Mouse (Mus musculus) kidney, embryonic 16.5 days (tissue): Measurements from ENCODE around the gene Sik3. TPM values are rescaled to one million over a fixed set of nuclear protein-coding genes. Genes with fewer than 3 reads are reported as not detected.

Source experiments
- ATAC-seq: fragments of 200-750 bp; cut with Nextera tagmentation; 2 replicates; pipeline ENCODE4 v1.8.0; 2017; ENCODE audit warnings: moderate TSS enrichment; ENCODE audit not compliant: low FRiP score, low TSS enrichment
- H3K27ac ChIP-seq: fragments of 300-500 bp; sonication (generic); 2 replicates; pipeline ENCODE4 v1.5.1; 2014; ENCODE audit warnings: low read length
- H3K27me3 ChIP-seq: fragments of 300-500 bp; sonication (generic); 2 replicates; pipeline ENCODE4 v1.6.1; 2014; ENCODE audit warnings: low read length, control low read depth, mixed read lengths; ENCODE audit not compliant: insufficient read depth
- H3K36me3 ChIP-seq: fragments of 300-500 bp; sonication (generic); 2 replicates; pipeline ENCODE4 v1.6.1; 2014; ENCODE audit warnings: low read length, control low read depth, mixed read lengths; ENCODE audit not compliant: insufficient read depth
- H3K4me1 ChIP-seq: fragments of 300-500 bp; sonication (generic); 2 replicates; pipeline ENCODE4 v1.6.1; 2014; ENCODE audit warnings: low read length, control low read depth, mixed read lengths; ENCODE audit not compliant: insufficient read depth
- H3K4me2 ChIP-seq: fragments of 300-500 bp; sonication (generic); replicated peaks from 2 replicates; pipeline ENCODE4 v1.6.1; 2014; ENCODE audit warnings: low read depth, low read length
- H3K4me3 ChIP-seq: fragments of 300-500 bp; sonication (generic); 2 replicates; pipeline ENCODE4 v1.5.1; 2014; ENCODE audit warnings: mild to moderate bottlenecking, low read length
- H3K9ac ChIP-seq: fragments of 300-500 bp; sonication (generic); replicated peaks from 2 replicates; pipeline ENCODE4 v1.6.1; 2014; ENCODE audit warnings: low read length
- H3K9me3 ChIP-seq: fragments of 300-500 bp; sonication (generic); 2 replicates; pipeline ENCODE4 v1.6.1; 2016; ENCODE audit warnings: low read length, control low read depth
- whole genome bisulfite sequencing: fragments of 180-500 bp; shearing (Covaris S2); extraction: QIAGEN DNeasy Blood & Tissue Kit; methylation state at CpG from one replicate; pipeline ENCODE4 v1.1.7; 2014; 5-methylcytosine and 5-hydroxymethylcytosine counted together
- polyA plus RNA-seq: library from polyadenylated mRNA; unstranded; fragments of >200 nt; fragmentation: Nextera tagmentation; extraction: Ambion mirVana; gene quantifications from 2 replicates; pipeline ENCODE4 v1.2.1, GENCODE M21; 2015

The Sik3 gene
- polyA plus RNA-seq, 1 experiment from 2014 or later, result 5.2 TPM

DNA sequence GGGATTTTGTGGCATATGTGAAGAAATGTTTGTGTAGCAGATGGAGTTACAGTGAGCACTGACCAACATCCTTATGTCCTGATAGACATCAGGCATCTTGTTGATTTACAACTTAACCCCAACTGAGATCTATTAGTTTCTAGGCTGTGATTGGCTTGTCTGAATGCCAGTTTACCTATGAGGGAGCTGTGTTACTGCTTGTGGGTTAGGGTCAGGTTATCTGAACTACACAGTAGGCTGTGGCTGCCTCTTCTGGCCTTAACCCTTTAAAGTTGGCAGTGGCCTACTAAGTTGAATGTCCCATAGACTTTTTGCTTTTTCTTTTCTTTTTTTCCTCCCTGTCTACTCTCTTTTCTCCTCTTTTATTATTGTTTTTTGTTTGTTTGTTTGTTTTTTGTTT is 98.7 kb downstream of the Sik3 start:
- Histone ChIP-seq H3K27me3 (no peaks in the 10 kb centered on the region), H3K4me1 (peaks cover 42% of the 10 kb centered on the region), H3K9ac (no peak overlapping the region), H3K4me3 (no peak overlapping the region), H3K4me2 (no peak overlapping the region), H3K36me3 (no peaks in the 10 kb centered on the region), H3K27ac (peak overlapping the region; percentile 82), H3K9me3 (no peaks in the 10 kb centered on the region)
- no peak for ATAC-seq

DNA sequence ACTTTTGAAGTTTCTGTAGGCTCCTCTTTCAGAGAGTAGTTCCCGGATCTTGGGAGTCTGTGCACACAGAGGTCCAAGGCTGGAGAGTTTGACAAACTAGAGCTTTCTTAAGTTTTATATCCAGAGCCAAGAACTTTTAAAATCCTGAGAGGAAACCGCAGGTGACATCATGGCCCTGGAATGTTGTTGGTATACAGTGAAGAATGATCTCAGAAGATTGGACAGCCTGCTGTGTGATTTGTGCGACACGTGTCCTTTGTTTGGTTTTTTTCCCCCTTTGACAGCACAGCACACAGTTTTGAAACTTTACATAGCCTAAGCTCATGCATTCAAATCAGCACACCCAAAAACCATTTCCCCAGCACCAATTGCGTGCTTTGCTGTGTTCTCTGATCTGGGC is 99.6 kb downstream of the Sik3 start:
- Histone ChIP-seq H3K4me2 (no peak overlapping the region), H3K27ac (peak overlapping the region; percentile 44; the same call in 1 of the 2 replicates), H3K4me1 (peaks cover 40% of the 10 kb centered on the region), H3K36me3 (no peaks in the 10 kb centered on the region), H3K9ac (no peak overlapping the region), H3K4me3 (no peak overlapping the region), H3K9me3 (no peaks in the 10 kb centered on the region), H3K27me3 (no peaks in the 10 kb centered on the region)
- 45% methylated on average over 5 of the region's 5 CpGs for whole genome bisulfite sequencing
- no peak for ATAC-seq

DNA sequence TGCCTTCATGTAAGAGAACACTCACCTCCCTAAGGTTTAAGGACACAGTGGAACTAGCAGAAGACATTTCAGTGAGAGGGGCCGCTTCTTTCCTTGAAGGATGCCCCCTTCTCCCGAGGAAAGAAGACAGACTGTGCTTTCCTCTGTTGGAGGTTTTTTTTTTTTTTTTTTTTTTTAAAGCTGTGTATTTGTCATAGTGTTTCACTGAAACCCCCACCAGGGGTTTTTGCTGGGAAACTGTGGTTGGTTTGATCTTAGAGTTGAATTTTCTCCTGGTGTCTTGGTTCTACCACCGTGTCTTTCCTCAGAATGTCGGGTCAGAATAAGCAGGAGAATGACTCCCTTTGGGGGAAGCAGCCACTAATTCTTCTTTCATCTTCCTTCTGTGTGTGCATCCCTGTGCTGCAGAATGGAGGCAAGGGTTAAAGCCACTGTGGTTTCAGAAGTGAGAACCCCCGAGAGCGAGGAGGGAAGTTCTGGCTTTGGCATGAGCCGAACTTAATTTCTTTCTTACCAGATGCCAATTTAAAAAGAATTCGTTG is 106.3 kb downstream of the Sik3 start:
- Histone ChIP-seq H3K9me3 (peaks cover 4% of the 10 kb centered on the region; the same call in 1 of the 2 replicates), H3K4me1 (peaks cover 19% of the 10 kb centered on the region), H3K36me3 (peaks cover 5% of the 10 kb centered on the region; the same call in 1 of the 2 replicates), H3K4me3 (no peak overlapping the region), H3K27ac (no peak overlapping the region), H3K9ac (no peak overlapping the region), H3K27me3 (no peaks in the 10 kb centered on the region), H3K4me2 (no peak overlapping the region)
- no peak for ATAC-seq
- WGBS, result 94% methylated on average over 8 of the region's 8 CpGs

DNA sequence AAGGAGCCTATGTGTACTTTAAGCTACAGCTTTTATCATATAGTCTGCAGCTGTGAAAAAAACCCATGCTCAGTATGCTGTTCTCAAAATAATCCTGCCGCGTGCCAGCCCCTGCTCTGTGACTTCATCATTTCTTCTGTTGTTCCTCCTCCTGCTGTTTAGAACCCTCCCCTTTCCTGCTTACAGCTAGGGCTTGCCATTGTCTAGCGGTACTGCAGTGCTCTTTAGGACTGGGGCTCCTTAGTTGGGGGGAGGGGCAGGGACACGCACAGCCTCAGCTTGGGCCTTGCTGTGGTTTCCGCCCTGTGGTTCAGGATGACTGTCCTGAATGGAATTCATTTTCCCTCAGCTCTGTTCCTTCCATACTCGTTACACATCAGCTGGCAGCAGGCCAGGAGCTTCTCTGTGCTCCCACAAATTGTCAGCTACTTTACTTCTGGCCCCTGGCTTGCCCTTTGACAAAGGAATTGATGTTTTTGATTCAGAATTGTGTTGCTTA is 107.4 kb downstream of the Sik3 start:
- ATAC-seq, result peak; percentile 96
- H3K4me2 ChIP-seq, result no peak overlapping the region
- WGBS, result 12% methylated on average over 6 of the region's 6 CpGs
- no peak overlapping the region for H3K9ac ChIP-seq
- H3K36me3 ChIP-seq, result peaks cover 5% of the 10 kb centered on the region; the same call in 1 of the 2 replicates
- H3K27me3 ChIP-seq, result no peaks in the 10 kb centered on the region
- H3K27ac ChIP-seq, result peak overlapping the region; percentile 75
- no peak overlapping the region for H3K4me3 ChIP-seq
- H3K4me1 ChIP-seq, result peaks cover 24% of the 10 kb centered on the region
- H3K9me3 ChIP-seq, result peaks cover 4% of the 10 kb centered on the region; the same call in 1 of the 2 replicates

DNA sequence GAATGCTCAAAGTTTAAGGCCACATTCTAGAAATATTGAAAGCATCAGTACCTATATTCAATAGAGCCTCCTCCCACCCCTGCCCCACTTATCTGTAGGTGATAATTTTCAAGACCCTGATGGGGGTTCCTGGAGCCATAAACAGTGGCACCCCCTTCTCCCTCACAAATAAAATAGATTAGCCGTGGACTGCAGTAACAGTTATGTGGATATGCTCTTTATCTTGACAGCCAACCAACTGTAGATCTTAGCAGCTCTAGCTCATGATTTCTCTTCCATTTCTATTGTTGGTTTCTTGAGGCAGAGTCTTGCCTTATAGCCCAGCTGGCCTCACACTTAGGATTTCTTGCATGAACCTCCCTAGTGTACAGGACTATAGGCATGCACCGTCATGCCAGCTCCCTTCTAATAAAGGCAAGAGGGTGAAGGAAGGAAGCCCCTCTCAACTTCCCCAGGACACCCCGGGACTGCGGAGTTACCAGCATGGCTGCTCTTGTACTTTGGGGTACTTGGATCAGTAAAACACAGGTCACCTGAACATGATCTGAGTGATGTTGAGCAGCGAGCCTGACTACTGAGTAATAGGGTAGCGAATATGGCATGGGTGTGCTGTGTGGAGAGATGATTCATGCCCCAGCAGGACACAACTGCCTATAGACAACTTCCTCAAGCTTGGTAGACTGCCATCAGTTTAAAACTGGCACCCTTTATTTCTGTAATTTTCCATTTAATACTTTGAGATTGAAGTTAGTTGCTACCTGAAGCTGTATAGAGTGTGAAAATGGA is 108.0 kb downstream of the Sik3 start:
- H3K27ac ChIP-seq, result peak overlapping the region; percentile 75
- no peak for ATAC-seq
- peaks cover 5% of the 10 kb centered on the region; the same call in 1 of the 2 replicates for H3K36me3 ChIP-seq
- no peaks in the 10 kb centered on the region for H3K27me3 ChIP-seq
- peaks cover 4% of the 10 kb centered on the region; the same call in 1 of the 2 replicates for H3K9me3 ChIP-seq
- H3K4me1 ChIP-seq, result peaks cover 23% of the 10 kb centered on the region
- H3K4me2 ChIP-seq, result no peak overlapping the region
- 87% methylated on average over 6 of the region's 6 CpGs for WGBS
- H3K9ac ChIP-seq, result no peak overlapping the region
- H3K4me3 ChIP-seq, result no peak overlapping the region

DNA sequence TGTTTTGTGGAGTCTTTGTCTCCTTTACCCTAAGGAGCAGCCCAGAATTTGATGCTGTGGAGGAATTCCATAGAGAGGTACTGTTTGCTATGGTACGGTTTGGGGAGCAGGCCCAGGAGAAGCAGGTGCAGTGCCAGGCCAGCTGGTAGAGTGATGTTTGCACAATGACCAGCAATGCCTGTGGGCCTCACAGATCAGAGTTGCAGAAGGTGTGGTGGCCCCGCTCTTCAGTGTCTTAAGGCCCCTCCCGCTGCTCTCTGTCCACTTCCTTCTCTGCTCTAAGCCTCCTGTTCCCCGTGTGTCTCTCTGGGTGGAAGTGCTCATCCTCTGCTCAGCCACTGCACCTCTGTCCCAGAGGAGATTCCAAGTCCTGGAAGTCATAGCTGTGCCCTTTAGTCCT is 108.9 kb downstream of the Sik3 start:
- peaks cover 5% of the 10 kb centered on the region; the same call in 1 of the 2 replicates for H3K36me3 ChIP-seq
- H3K9ac ChIP-seq, result no peak overlapping the region
- 91% methylated on average over 4 of the region's 4 CpGs for WGBS
- H3K4me1 ChIP-seq, result peaks cover 26% of the 10 kb centered on the region
- H3K4me2 ChIP-seq, result no peak overlapping the region
- H3K27me3 ChIP-seq, result no peaks in the 10 kb centered on the region
- no peak overlapping the region for H3K27ac ChIP-seq
- peaks cover 4% of the 10 kb centered on the region; the same call in 1 of the 2 replicates for H3K9me3 ChIP-seq
- no peak overlapping the region for H3K4me3 ChIP-seq
- ATAC-seq, result no peak

DNA sequence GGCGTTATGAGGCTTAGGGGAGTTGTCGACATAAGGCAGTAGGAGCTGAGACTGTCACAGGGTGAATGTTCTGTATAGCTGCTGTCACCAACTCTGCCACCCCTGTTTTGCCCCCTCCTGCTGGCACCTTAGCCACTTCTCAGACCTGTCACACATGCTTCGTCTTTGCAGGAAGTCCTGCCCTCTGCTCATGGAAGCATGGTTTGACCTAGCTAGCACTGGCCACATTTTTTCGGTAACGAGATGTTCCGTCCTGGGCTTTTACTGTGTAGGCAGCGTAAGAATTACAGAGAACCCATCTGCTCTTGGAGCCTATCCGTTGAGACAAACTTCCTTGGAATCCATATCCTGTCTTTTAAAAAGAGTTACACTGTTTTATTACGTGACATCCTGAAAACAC is 110.1 kb downstream of the Sik3 start:
- peaks cover 36% of the 10 kb centered on the region for H3K4me1 ChIP-seq
- no peak for ATAC-seq
- H3K4me3 ChIP-seq, result no peak overlapping the region
- 61% methylated on average over 9 of the region's 9 CpGs for WGBS
- no peaks in the 10 kb centered on the region for H3K27me3 ChIP-seq
- peaks cover 4% of the 10 kb centered on the region; the same call in 1 of the 2 replicates for H3K9me3 ChIP-seq
- H3K9ac ChIP-seq, result no peak overlapping the region
- H3K27ac ChIP-seq, result peak overlapping the region; percentile 61
- peaks cover 5% of the 10 kb centered on the region; the same call in 1 of the 2 replicates for H3K36me3 ChIP-seq
- H3K4me2 ChIP-seq, result no peak overlapping the region

DNA sequence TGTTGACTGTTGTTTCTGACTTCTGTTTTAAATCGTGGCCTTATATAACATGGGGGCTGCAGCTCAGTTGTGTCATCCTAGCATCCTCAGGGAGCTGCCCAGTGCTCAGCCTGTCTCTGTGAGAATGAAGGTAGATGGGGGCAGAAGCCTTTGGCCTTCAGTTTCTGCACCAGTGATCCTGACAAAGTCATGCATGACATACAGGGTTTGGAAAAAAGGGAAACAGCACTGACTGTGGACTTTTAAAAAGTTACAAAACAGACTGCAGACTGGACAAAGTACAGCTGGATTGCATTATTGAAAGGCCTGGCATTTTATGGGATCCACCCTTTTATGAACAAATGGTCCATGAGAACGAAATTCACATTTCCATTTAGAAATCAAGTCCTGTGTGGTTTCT is 113.7 kb downstream of the Sik3 start:
- Histone ChIP-seq H3K4me3 (no peak overlapping the region), H3K27ac (peak overlapping the region; percentile 73), H3K36me3 (no peaks in the 10 kb centered on the region), H3K27me3 (no peaks in the 10 kb centered on the region), H3K9me3 (no peaks in the 10 kb centered on the region), H3K4me2 (no peak overlapping the region), H3K9ac (no peak overlapping the region), H3K4me1 (peaks cover 21% of the 10 kb centered on the region)
- ATAC-seq, result peak; percentile 67
- 45% methylated on average over 2 of the region's 2 CpGs for WGBS

DNA sequence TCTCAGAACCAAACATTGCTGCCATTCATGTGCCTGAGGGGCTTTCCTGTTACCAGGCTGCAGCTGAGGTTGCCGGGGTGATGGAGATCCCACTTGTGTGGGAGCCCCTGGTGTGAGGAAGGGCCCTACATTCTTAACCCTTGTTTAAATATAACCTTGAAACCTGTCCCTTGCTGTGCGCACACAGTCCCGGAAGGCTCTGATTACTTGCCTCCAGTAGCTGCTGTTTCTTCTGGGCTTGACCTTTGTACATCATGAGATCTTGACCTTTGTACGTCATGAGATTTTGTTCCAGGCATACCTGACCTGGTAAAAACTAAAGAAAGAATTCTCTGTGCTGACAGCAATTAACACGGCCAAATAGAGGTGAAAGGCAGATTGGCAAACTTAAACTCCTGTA is 114.7 kb downstream of the Sik3 start:
- Histone ChIP-seq H3K4me1 (peaks cover 21% of the 10 kb centered on the region), H3K4me2 (no peak overlapping the region), H3K9ac (no peak overlapping the region), H3K36me3 (no peaks in the 10 kb centered on the region), H3K27ac (0 out of 2 replicates have a peak overlapping the region, but pooled peaks have one; percentile 19), H3K9me3 (no peaks in the 10 kb centered on the region), H3K27me3 (no peaks in the 10 kb centered on the region), H3K4me3 (no peak overlapping the region)
- ATAC-seq, result no peak
- 29% methylated on average over 5 of the region's 5 CpGs for whole genome bisulfite sequencing

DNA sequence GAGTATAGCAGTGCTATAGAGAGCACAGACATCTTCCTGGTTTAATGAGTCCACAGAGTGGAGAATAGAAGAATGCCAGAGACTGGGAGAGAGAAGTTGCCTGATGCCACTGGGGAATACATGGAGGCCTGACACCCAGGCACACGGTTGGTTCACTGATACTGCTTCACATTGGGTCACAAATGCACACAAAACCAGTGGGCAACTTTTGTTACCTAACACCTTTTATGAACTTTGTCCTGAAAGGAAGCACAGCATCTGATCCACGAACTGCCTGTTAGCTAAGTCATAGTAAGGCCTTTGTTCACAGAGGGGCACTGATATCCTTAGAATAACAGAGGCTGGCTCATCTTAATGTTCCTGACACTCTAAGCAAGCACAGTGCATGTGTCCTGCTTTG is 116.6 kb downstream of the Sik3 start:
- ATAC-seq, result no peak
- Histone ChIP-seq H3K9me3 (no peaks in the 10 kb centered on the region), H3K9ac (no peak overlapping the region), H3K27me3 (no peaks in the 10 kb centered on the region), H3K4me1 (peaks cover 21% of the 10 kb centered on the region), H3K4me2 (no peak overlapping the region), H3K27ac (no peak overlapping the region), H3K36me3 (no peaks in the 10 kb centered on the region), H3K4me3 (no peak overlapping the region)
- WGBS, result 64% methylated on average over 2 of the region's 2 CpGs
